Mouse (Mus musculus) liver, adult (tissue): ENCODE results near the gene Sun1.

Source experiments
- GATA4 ChIP-seq: IDR thresholded peaks from 2 replicates; pipeline ENCODE4 v1.6.1; 2014; ENCODE audit warnings: mild to moderate bottlenecking, low read length; ENCODE audit not compliant: insufficient replicate concordance

Gene Sun1

DNA sequence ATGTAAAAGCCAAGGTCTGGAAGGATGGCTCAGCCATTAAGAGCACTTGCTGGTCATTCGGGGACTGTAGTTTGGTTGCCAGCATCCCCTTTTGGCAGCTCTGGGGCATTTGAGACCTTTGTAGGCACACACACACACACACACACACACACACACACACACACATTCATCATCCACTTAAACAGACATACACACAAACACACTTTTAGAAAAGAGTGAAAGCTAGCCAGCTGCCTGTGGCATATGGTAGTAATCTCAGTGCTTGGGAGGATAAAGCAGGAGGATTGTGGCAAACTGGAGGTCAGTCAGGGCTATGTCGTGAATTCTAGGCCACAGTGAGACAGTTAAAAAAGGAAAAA lies 822 bp upstream of the Sun1 start:
- no peak for TF ChIP-seq GATA4

- TF ChIP-seq GATA4 = no peak
These were observed 533 bp downstream of the Sun1 start for GRCm38 (mm10) chr5:139200770-139201569.

- no peak for TF ChIP-seq GATA4
These were observed 1.7 kb downstream of the Sun1 start for GRCm38 (mm10) chr5:139202127-139202526.

GRCm38 (mm10) chr5:139203312-139203711 lies 2.9 kb downstream of the Sun1 start:
- TF ChIP-seq GATA4 = no peak

GRCm38 (mm10) chr5:139206081-139206480 lies 5.6 kb downstream of the Sun1 start:
- no peak for TF ChIP-seq GATA4

GRCm38 (mm10) chr5:139206525-139206924 lies 6.1 kb downstream of the Sun1 start:
- TF ChIP-seq GATA4 = no peak

DNA sequence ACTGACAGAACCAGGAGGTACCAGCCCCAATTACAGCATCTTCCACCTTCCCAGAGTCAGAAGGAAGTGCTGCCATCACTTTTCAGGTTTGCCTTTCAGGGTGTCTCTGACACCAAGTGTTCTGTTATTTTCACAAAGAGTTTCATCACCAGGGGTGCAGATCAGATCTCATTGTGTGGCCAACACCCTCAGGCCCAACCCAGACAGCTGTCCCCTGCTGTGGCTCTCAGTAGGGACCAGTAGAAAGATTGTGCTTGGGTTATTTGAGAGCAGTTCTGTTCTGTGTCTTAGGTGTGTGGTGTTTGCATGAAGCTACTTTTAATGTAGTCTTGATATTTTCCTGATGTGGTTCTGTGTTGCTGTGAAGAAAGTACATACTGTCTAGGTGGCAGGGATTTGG lies 7.7 kb downstream of the Sun1 start:
- no peak for TF ChIP-seq GATA4

DNA sequence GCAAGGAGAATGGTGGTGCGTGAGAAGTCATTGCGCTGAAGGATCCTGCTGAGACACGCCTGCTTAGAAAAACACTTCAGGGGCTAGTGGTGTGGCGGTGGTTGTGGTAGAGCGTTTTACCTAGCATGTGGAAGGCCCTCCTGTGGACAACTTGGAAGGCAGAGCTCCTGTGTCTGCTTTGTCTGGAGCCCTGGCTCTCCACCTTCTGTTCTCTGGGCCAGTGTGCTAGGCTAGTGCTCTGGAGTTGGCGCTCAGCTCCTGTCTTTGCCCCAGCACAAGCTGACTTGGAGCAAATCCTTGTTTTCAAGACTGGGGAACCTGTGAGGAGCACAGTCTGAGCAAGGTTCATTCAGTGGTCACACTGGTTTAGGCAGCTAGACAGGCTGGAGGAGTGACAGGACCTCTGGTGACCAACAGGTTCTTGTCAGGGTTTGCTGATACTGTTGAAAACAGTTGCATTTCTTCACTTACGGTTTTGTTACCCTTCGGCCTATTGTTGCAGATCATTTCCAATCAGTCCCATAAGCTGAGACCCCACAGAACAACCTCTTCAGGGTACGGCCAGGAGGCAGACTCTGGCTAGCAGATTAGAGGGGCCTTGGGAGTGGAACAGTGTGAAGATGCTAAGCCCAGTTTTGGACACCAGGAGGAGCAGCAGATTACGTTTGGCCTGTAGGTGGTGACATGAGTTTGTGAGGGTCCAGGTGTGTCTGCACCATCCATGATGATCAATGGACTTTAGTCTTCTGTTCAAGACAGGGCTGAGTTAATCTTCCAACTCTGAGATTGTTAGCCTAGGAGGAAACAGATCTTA lies 8.6 kb downstream of the Sun1 start:
- TF ChIP-seq GATA4 = no peak

GRCm38 (mm10) chr5:139209685-139210026 lies 9.2 kb downstream of the Sun1 start:
- TF ChIP-seq GATA4 = no peak

- no peak for TF ChIP-seq GATA4
These were observed 11.4 kb downstream of the Sun1 start for GRCm38 (mm10) chr5:139211737-139212385.

GRCm38 (mm10) chr5:139214298-139214697 lies 13.9 kb downstream of the Sun1 start:
- TF ChIP-seq GATA4 = no peak

DNA sequence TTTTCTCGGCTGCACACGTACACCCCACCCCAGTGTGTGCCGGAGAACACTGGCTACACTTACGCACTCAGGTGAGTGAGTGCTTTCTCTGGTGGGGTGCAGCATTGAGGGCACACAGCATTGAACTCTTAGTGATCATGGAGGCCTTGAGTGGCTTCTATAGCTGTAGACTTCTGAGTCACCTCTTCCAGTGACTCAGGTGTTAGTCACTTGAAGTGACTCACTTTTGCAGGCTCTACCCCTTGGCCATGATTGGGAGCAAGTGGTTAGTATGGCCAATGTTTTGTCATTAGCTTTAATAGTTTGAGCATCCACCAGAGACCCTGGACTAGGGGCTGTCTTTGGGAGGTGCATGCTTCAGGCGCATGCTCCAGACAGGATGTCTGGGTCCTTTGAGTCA lies 14.7 kb downstream of the Sun1 start:
- no peak for TF ChIP-seq GATA4

- TF ChIP-seq GATA4 = no peak
These were observed 15.7 kb downstream of the Sun1 start for GRCm38 (mm10) chr5:139216121-139216520.

GRCm38 (mm10) chr5:139216774-139217173 lies 16.3 kb downstream of the Sun1 start:
- no peak for TF ChIP-seq GATA4

- TF ChIP-seq GATA4 = no peak
These were observed 19.6 kb downstream of the Sun1 start for GRCm38 (mm10) chr5:139220006-139220515.

GRCm38 (mm10) chr5:139220610-139221009 lies 20.2 kb downstream of the Sun1 start:
- TF ChIP-seq GATA4 = no peak
